Comparison of ENCODE assay signal across 8 mouse cellular contexts in the genomic region with DNA sequence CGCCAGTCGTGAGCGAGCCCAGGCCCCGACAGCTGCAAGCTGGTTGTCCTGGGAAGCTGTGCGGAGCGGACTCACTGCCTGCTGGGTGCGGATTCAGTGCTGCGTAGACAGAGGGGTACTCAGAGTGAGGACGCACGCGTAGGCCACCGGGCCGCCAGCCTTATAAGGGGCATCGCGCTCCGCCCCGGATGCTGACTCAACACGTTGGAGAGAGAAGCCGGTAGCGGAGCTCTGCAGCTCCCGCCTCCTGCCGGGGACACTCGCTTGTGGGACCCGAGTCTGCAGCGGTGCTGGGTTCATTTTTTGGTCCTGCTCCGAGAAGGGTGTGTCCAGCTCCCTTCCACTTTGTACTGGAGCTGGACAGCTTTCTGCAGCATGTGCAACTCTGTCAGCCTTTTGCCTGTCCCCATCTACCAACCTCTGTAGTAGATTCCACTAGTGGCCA. TPM values are rescaled to one million over a fixed set of nuclear protein-coding genes. Genes with fewer than 3 reads are reported as not detected.
A peak's percentile ranks its signal among the peaks of the same experiment; 100 is the strongest.
DNase-seq lines count a peak whose midpoint lies in the region; ATAC-seq and TF ChIP-seq lines count a peak whose summit lies in the region.

A gene (minus strand): TSS at position 198 of the 445 bp plus-strand sequence.

- peak within 1 kb of the TSS; percentile 74 for H3K9ac ChIP-seq in kidney, embryonic 14.5 days (ENCODE audit: low read depth, low read length)
- peak within 1 kb of the TSS; percentile 81 for H3K9ac ChIP-seq in limb, embryonic 14.5 days (ENCODE audit: low read depth, low read length, severe bottlenecking)
- peak within 1 kb of the TSS; percentile 83 for H3K9ac ChIP-seq in midbrain, embryonic 16.5 days (ENCODE audit: low read depth, low read length)

- peak within 1 kb of the TSS; percentile 70 for H3K4me2 ChIP-seq in kidney, embryonic 14.5 days (replicated peaks; ENCODE audit: low read depth, low read length)
- H3K4me2 ChIP-seq in limb, embryonic 14.5 days (replicated peaks; ENCODE audit: low read depth, low read length, severe bottlenecking), result peak within 1 kb of the TSS; percentile 80
- peak within 1 kb of the TSS; percentile 82 for H3K4me2 ChIP-seq in midbrain, embryonic 16.5 days (ENCODE audit: low read length)

- peak; percentile 67; the same call in 1 of the 2 replicates for TF ChIP-seq POLR2A in limb, embryonic 14.5 days (IDR thresholded peaks at IDR 0.05; ENCODE audit: borderline replicate concordance, extremely low read depth, insufficient read depth, insufficient read length)

- peak; percentile 89 for ATAC-seq in erythroblast, adult 5-6 weeks (replicated peaks; ENCODE audit: low FRiP score, poor library complexity, severe bottlenecking)
- ATAC-seq in kidney, embryonic 14.5 days (ENCODE audit: low FRiP score, low TSS enrichment), result peak; percentile 89
- ATAC-seq in limb, embryonic 14.5 days (ENCODE audit: low FRiP score, low read depth), result peak; percentile 91
- peak; percentile 92 for ATAC-seq in midbrain, embryonic 16.5 days

- H3K36me3 ChIP-seq in heart, embryonic 10.5 days, result peaks cover 11% of the 10 kb centered on the region; the same call in 1 of the 2 replicates
- no peaks in the 10 kb centered on the region; the same call in 1 of the 2 replicates for H3K36me3 ChIP-seq in kidney, embryonic 14.5 days (ENCODE audit: control insufficient read depth, insufficient read depth, low read length)
- H3K36me3 ChIP-seq in limb, embryonic 14.5 days (ENCODE audit: control insufficient read depth, insufficient read depth, low read length), result no peaks in the 10 kb centered on the region
- H3K36me3 ChIP-seq in midbrain, embryonic 16.5 days (ENCODE audit: control insufficient read depth, insufficient read depth, low read length), result no peaks in the 10 kb centered on the region

- H3K27ac ChIP-seq in heart, embryonic 10.5 days, result peak within 1 kb of the TSS; percentile 95
- peak within 1 kb of the TSS; percentile 73; the same call in 1 of the 2 replicates for H3K27ac ChIP-seq in kidney, embryonic 14.5 days (ENCODE audit: low read depth, low read length)
- peak within 1 kb of the TSS; percentile 81 for H3K27ac ChIP-seq in limb, embryonic 14.5 days (replicated peaks; ENCODE audit: low read depth, low read length)
- H3K27ac ChIP-seq in midbrain, embryonic 16.5 days (ENCODE audit: low read length), result peak within 1 kb of the TSS; percentile 70

- H3K4me1 ChIP-seq in heart, embryonic 10.5 days, result peaks cover 25% of the 10 kb centered on the region
- peaks cover 14% of the 10 kb centered on the region for H3K4me1 ChIP-seq in kidney, embryonic 14.5 days (ENCODE audit: control insufficient read depth, insufficient read depth, low read length)
- no peaks in the 10 kb centered on the region; the same call in 1 of the 2 replicates for H3K4me1 ChIP-seq in limb, embryonic 14.5 days (ENCODE audit: control insufficient read depth, insufficient read depth, low read length)
- peaks cover 14% of the 10 kb centered on the region for H3K4me1 ChIP-seq in midbrain, embryonic 16.5 days (ENCODE audit: control insufficient read depth, insufficient read depth, low read length)

- H3K27me3 ChIP-seq in heart, embryonic 10.5 days (ENCODE audit: insufficient read depth, poor library complexity, severe bottlenecking), result no peaks in the 10 kb centered on the region
- H3K27me3 ChIP-seq in kidney, embryonic 14.5 days (ENCODE audit: control insufficient read depth, insufficient read depth, low read length), result no peaks in the 10 kb centered on the region
- no peaks in the 10 kb centered on the region for H3K27me3 ChIP-seq in limb, embryonic 14.5 days (ENCODE audit: control insufficient read depth, insufficient read depth, low read length)
- H3K27me3 ChIP-seq in midbrain, embryonic 16.5 days (ENCODE audit: control insufficient read depth, insufficient read depth, low read depth, low read length), result no peaks in the 10 kb centered on the region

- peak within 1 kb of the TSS; percentile 87 for H3K4me3 ChIP-seq in heart, embryonic 10.5 days
- H3K4me3 ChIP-seq in kidney, embryonic 14.5 days (ENCODE audit: low read length), result peak within 1 kb of the TSS; percentile 56
- H3K4me3 ChIP-seq in limb, embryonic 14.5 days (replicated peaks; ENCODE audit: low read length), result peak within 1 kb of the TSS; percentile 71
- peak within 1 kb of the TSS; percentile 73 for H3K4me3 ChIP-seq in midbrain, embryonic 16.5 days (ENCODE audit: low read depth, low read length)

- DNase-seq in B cell, adult 2 months, result peak; percentile 84 to 86
- DNase-seq in brain, adult 2 months (ENCODE audit: low read depth, low spot score), result peak; percentile 96
- DNase-seq in heart, embryonic 10.5 days (ENCODE audit: low spot score), result peak; percentile 96
- DNase-seq in limb, embryonic 14.5 days (ENCODE audit: low spot score), result peak; percentile 91
- DNase-seq in spleen, postnatal 10 days (ENCODE audit: low spot score in 2 of 2), result peak; percentile 70 to 87

- no peaks in the 10 kb centered on the region for H3K9me3 ChIP-seq in heart, embryonic 10.5 days
- no peaks in the 10 kb centered on the region for H3K9me3 ChIP-seq in kidney, embryonic 14.5 days (ENCODE audit: control insufficient read depth, low read length)
- H3K9me3 ChIP-seq in limb, embryonic 14.5 days (ENCODE audit: control insufficient read depth, low read length), result no peaks in the 10 kb centered on the region
- no peaks in the 10 kb centered on the region for H3K9me3 ChIP-seq in midbrain, embryonic 16.5 days (replicated peaks; ENCODE audit: control insufficient read depth, low read length, poor library complexity, severe bottlenecking)

- WGBS in heart, embryonic 10.5 days, result 0% methylated on average over 26 of the region's 26 CpGs
- 0% methylated on average over 26 of the region's 26 CpGs for WGBS in kidney, embryonic 14.5 days
- 2% methylated on average over 17 of the region's 26 CpGs for WGBS in limb, embryonic 14.5 days
- WGBS in midbrain, embryonic 16.5 days, result under 1% methylated on average over 26 of the region's 26 CpGs

RNA-seq across cellular contexts. Expression of the gene that starts here (rescaled TPM):
- 79.2 and 134 TPM in 2 replicates for total RNA-seq in erythroblast, adult 5-6 weeks (2015; ENCODE audit: low replicate concordance)
- total RNA-seq in erythroblast, adult 5-6 weeks (2017; ENCODE audit: low replicate concordance), result 15.5 and 40.6 TPM in 2 replicates
- 402 and 470 TPM in 2 replicates for polyA plus RNA-seq in heart, embryonic 10.5 days (2016; fragmentation: Nextera tagmentation; extraction: Ambion mirVana)
- 518 and 527 TPM in 2 replicates for polyA plus RNA-seq in kidney, embryonic 14.5 days (2014; fragmentation: Nextera tagmentation; extraction: Ambion mirVana)
- polyA plus RNA-seq in limb, embryonic 14.5 days (2012; rRNA removed), result 291 and 325 TPM in 2 replicates
- polyA plus RNA-seq in limb, embryonic 14.5 days (2014; fragmentation: Nextera tagmentation; extraction: Ambion mirVana), result 508 and 540 TPM in 2 replicates
- polyA plus RNA-seq in midbrain, embryonic 16.5 days (2015; fragmentation: Nextera tagmentation; extraction: Ambion mirVana), result 534 and 577 TPM in 2 replicates

Comparison
In these comparisons a context has a peak if more than half of its experiments do, and no peak if none do; other contexts are left out.
1. Peak in every context shown above with its lines: DNase-seq, ATAC-seq, H3K4me3 ChIP-seq and H3K27ac ChIP-seq.